Mouse (Mus musculus): ENCODE measurements around the gene Ccnb1. TPM values are rescaled to one million over a fixed set of nuclear protein-coding genes. Genes with fewer than 3 reads are reported as not detected.

The Ccnb1 gene
- total RNA-seq, 1 experiment from 2014 or later: 18.7 TPM

GRCm38 (mm10) chr13:100775252-100776055 is 10.9 kb downstream of the Ccnb1 start, which contains the start of gene Cenph:
TSS of gene Cenph (minus strand) at chr13:100775899.
- peak; percentile 93 for DNase-seq

DNA sequence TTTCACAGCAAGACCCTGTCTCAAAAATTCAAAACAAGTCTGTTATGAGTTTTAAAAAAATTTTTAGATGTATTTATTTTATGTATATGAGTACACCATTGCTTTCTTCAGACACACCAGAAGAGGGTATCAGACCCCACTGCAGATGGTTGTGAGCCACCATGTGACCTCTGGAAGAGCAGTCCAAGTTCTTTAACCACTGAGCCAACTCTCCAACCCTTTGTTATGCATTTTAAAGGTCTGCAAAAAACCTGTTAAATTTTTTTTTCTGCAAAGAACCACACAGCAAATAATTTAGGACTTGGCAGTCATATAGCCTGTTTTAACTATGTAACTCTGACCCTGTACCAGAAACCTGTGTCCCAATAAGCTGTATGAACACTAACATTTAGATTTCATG is 11.7 kb downstream of the Ccnb1 start:
- DNase-seq: no peak

DNA sequence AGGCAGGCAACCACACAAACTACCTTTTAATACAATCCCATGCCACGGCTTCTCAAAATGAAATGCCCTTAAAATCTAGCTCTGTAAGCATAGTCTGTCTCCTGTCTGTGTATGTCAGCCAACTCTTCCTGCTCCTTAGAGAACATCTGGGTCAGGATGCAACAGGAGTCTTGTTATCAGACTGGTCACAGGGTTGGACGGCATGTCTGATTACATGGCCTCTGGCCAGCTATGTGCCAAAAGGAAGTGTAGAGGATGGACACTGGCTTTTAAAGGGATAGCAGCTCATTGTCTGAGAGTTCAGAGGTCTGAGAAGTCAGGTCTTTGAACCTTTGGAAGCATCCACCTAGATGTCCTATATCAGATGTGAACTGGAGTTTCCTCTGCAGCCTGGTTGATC is 31.0 kb downstream of the Ccnb1 start:
- DNase-seq: no peak

DNA sequence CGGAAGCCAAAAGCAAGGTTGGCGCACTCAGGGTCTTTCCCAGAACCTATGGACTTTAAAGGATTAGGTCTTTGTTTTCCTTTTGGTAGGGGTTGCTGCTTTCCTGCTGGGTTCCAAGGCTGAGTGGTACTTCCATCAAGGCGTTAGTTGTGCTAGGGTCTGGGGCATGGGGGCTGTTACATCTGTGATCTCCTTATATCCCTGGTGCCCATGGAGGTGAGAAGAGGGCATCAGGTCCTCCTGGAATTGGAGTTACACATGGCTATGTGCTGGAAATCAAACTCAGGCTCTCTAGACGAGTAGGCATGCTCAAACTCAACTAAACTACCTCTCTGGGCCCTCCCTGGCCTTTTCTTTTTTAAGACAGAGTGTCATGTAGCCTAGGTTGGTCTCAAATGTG is 32.2 kb downstream of the Ccnb1 start:
- no peak for DNase-seq

- DNase-seq: no peak
Observed at GRCm38 (mm10) chr13:100753011-100753410, 33.4 kb downstream of the Ccnb1 start.

GRCm38 (mm10) chr13:100752529-100752928 is 33.8 kb downstream of the Ccnb1 start:
- no peak for DNase-seq

DNA sequence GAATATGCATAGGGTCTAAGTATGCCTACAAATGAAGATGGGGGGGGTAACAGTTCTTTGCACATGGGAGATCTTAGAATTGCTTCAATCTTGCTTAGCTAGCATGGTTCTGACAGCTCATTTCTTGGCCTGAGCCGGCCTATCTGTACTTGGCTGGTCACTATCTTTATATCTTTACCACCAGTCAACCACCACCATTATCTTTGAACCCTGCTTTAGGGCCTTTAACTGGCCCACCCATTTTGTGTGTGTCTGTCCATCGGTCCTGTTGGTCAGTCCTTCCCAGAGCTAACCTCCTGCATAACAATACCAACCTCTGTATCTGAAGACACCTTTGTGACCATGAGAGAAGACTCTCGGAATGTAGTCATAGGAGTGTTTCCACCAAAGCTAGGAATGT is 35.0 kb downstream of the Ccnb1 start:
- DNase-seq: no peak

DNA sequence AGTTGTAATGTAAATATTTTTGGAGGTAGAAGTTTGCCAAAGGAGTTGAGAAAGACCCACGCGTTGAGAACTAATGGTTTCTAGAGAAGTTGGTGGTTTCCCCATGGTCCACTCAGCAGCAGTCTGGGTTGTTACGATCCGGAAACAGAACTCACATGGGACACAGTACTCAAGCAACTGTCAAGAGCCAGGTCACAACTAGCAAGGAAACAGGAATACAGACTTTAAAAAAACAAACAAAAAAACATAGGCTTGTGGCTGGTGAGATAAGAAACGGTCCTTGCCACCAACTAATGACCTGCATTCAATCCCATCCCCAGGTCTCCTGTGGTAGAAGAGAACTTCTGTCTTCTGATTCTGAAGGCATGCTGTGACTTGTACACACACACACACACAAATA is 35.6 kb downstream of the Ccnb1 start:
- no peak for DNase-seq

DNA sequence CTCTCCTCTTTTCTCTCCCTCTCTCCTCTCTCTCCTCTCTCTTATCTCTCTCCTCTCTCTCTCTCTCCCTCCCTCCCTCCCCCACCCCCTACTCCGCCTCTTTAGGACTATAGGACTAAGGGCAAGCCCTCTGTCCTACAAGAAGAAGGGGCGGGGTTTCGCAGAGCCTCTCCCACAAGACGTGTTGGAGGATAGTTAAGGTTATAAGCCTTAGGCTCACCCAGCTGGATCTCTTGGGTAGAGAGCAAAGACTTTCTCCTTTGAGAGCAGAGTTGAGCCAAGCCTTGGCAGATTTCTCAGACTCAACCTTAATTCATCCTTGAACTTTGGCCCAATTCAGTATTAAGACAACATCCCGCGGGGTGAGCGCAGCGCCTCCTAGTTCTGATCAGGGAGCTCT is 37.7 kb downstream of the Ccnb1 start:
- peak; percentile 40 for DNase-seq

GRCm38 (mm10) chr13:100746090-100746489 is 40.3 kb downstream of the Ccnb1 start:
- DNase-seq: no peak

DNA sequence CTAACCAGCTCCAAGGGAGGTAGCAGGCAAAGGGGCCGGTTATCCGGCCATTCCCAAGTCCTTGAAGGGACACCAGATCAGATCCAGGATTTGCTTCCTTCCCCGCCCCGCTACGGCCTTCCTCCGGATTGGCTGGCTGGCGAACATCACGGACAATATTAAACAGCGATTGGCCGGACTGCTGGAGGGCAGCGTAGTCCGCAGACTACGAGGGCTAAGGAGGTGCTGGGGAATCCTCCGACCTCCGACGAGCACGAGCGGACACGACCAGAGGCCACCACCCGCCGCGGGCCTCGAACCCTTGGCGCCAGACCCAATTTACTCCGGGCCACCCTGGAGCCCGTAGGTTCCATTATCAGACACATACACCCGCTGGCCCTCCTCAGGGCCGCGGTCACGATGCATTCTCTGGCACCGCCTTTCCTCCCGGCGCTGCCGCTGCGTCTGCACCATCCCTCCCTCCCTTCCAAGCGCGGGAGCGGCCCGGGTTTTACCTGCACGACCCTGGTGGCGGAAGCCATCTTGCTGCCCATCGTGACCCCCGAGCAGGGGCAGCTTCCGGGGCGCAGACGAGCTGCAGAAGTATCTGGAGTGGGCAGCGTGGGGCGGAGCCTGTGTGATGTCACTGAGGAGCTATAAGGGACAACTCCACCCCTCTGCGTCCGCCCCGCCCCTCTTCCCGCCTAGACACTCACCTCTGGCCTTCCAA is 42.2 kb downstream of the Ccnb1 start, which contains the start of gene Mrps36:
TSS of gene Mrps36 (minus strand) at position 624 of the 709 bp plus-strand sequence.
- DNase-seq: peak; percentile 96

DNA sequence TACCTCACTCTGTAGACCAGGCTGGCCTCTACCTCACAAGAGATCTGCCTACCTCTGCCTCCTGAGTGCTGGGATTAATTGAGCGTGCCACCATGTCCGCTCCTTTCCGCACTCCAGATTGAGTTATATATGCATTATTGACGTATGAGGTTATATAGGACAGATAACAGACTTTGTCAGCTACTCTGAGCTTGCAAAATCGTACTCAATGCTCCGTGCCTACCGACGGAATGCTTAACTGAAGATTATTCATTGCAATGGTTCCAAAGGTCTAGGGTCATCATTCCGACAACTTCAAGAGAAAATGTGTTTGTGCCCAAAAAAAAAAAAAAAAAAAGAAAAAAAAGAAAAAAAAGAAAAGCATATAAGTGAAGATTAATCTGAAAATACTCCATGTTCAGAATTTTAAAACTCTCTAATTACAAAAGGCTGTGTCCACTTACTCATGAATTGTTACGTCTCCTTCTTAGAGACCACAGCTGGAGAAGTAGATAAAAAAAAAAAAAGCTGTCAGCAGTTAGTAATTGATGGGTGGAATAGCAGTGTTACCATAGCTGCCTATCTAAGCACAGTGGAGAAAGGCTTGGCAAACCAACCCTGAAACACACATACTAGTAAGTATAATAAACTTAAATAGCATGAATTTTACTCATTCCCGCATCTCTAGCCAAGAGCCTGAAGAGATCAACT is 42.9 kb downstream of the Ccnb1 start:
- no peak for DNase-seq

GRCm38 (mm10) chr13:100742831-100743230 is 43.5 kb downstream of the Ccnb1 start:
- DNase-seq: no peak

DNA sequence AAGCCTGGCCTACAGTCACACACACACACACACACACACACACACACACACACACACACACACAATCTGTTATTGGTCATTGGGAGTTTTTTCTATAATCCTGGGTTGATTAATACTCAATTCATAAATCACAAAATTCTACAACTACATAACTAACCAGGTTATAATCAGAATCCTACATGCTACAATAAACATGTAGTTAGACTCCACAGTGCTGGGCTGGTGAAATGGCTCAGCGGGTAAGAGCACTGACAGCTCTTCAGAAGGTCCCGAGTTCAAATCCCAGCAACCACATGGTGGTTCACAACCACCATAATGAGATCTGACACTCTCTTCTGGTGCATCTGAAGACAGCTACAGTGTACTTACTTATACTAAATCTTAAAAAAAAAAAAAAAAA is 53.6 kb downstream of the Ccnb1 start:
- DNase-seq: no peak

DNA sequence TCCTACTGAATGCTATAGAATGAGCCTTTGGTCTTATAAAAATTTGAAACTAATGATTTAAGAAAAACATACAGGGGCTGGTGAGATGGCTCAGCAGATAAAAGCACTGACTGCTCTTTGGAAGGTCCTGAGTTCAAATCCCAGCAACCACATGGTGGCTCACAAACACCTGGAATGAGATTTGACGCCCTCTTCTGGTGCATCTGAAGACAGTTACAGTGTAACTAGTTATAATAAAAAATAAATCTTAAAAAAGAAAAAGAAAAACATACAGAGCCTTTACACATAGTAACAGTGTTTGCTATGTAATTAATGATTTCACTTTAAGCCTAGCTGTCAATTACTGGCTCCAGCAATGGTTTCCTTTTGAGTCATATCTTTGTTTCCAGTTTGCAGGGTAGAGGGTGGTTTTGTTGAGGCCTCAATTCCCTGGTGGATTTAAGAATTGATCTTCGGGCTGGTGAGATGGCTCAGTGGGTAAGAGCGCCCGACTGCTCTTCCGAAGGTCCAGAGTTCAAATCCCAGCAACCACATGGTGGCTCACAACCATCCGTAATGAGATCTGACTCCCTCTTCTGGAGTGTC is 54.8 kb downstream of the Ccnb1 start:
- peak; percentile 8 for DNase-seq

DNA sequence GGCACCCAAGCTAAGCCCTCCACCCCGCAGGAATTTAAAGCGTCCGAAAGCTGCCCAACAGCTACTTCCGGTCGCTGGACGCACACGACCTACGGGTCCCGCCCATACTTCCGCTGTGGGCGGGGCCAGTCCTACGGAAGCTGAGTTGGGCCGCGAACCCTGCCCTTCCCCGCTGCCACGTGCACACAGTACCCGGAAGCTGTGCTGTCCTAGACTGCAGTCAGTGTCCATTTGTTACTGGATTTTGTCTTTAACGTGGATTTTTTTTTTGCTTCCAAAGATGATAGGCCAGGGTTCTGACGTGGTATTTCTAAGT is 55.6 kb downstream of the Ccnb1 start, which contains the start of gene Cdk7:
TSS of gene Cdk7 (minus strand) at position 79 of the 316 bp plus-strand sequence.
- DNase-seq: peak; percentile 97

DNA sequence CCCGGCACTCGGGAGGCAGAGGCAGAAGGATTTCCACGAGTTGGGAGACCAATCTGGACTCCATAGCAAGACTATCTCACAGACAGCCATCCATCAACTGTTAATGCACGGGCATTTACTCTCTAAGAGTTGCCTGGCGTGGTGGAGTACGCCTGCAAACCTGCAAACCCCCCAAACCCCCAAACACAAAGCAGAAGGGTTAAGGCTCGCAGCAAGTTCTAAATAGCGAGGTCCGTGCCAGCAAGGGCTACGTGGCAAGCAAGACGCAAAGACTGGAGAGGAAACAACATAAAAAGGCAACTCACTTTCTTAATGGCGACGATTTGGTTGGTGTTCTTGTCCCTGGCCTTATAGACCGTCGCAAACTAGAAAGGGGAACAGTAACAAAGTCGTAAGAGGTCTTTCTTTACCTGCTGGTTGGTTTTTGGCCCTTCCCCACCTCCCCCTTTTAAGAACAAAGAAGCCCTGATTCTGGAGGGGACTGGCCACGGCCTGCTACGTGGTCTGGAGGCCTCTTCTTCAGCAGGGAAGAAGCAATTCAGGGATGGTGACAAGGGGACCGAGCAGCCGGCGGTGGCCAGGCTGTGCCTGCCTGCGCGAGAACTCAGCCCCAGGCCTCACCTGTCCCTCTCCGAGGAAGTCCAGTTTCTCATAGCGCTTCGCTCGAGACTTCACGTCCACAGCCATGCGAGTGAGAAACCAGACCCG is 56.1 kb downstream of the Ccnb1 start:
- DNase-seq: peak; percentile 19

Other genes with a start within 250 kb of the Ccnb1 start
- 4.4 and 6.7 TPM in 2 replicates for gene Ocln, start 233.9 kb downstream of the Ccnb1 start, total RNA-seq (2021)
- gene Marveld2, start 169.6 kb downstream of the Ccnb1 start, total RNA-seq (2021): 0.89 and 1.0 TPM in 2 replicates
- gene Ak6, start 135.6 kb downstream of the Ccnb1 start, total RNA-seq (2021): 73.1 and 80.9 TPM in 2 replicates
- 20.8 and 22.0 TPM in 2 replicates for gene Rad17, start 135.5 kb downstream of the Ccnb1 start, total RNA-seq (2021)
- 7.8 and 14.5 TPM in 2 replicates for gene Taf9, start 135.0 kb downstream of the Ccnb1 start, total RNA-seq (2021)
- gene Ccdc125, start 116.9 kb downstream of the Ccnb1 start, total RNA-seq (2021): 2.1 and 3.0 TPM in 2 replicates
- 40.9 and 42.0 TPM in 2 replicates for gene Cdk7, start 55.6 kb downstream of the Ccnb1 start, total RNA-seq (2021)
- gene Mrps36, start 41.9 kb downstream of the Ccnb1 start, total RNA-seq (2021): 265 and 269 TPM in 2 replicates
- 3.0 and 3.6 TPM in 2 replicates for gene Cenph, start 10.7 kb downstream of the Ccnb1 start, total RNA-seq (2021)
- 45.4 and 48.1 TPM in 2 replicates for gene Slc30a5, start 46.9 kb upstream of the Ccnb1 start, total RNA-seq (2021)

Data from adrenal gland, postnatal 14 days (tissue).